Mouse (Mus musculus) yolk sac, embryonic 10.5 days (tissue): ENCODE measurements around the gene Olfml2b.

Experiments used
- DNase-seq: peaks from one replicate; pipeline ENCODE4 v3.0.0-alpha.2; 2017; ENCODE audit warnings: low spot score

Gene Olfml2b

GRCm38 (mm10) chr1:170695326-170695725, 51.0 kb downstream of the Olfml2b start:
- no peak for DNase-seq

DNA sequence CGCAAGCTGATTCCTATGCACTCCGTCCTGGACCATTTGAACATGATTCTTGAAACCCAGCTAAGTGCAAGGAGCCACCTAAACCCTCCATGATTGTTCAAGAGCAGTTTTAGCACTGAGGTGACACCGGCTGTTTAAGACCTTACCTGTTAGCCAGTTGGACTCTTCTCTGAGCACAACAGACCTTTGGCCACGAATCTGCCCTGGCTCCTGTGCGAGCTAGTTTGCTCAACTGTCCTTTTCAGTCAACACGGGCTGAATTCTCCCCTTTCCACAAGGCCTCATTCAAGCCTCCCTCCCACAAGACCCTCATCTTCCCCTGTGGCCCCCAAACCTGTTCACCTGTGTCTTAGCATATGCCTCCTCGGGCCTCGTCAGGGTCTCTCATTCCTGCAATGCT, 52.7 kb downstream of the Olfml2b start:
- DNase-seq = no peak

- DNase-seq = no peak
These were observed 53.5 kb downstream of the Olfml2b start for GRCm38 (mm10) chr1:170697771-170698356.

GRCm38 (mm10) chr1:170698771-170699170, 54.4 kb downstream of the Olfml2b start:
- no peak for DNase-seq

GRCm38 (mm10) chr1:170699553-170699952, 55.2 kb downstream of the Olfml2b start:
- DNase-seq = no peak

DNA sequence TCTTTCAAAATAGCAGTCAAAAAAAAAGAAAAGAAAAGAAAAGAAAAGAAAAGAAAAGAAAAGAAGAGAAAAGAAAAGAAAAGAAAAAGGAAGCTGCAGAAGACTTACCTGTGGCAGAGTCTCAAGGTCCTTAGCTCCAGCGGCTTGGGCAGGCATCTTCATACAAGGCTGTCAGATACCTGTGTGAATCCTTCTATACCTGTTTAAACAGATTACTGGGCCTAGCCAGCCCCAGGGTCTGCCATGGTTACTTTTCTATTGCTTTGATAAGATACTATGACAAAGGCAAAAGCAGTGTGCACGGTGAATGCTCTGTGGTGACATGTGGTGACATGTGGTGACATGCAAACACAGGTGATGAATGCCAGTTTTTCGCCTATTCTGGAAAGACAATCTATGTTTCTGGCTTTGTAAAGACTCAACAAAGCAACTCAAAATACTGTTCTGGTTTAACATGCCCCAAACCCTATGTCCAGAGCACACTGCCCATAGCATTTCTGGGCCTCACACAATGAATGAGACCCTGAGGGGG, 56.2 kb downstream of the Olfml2b start:
- DNase-seq = no peak

DNA sequence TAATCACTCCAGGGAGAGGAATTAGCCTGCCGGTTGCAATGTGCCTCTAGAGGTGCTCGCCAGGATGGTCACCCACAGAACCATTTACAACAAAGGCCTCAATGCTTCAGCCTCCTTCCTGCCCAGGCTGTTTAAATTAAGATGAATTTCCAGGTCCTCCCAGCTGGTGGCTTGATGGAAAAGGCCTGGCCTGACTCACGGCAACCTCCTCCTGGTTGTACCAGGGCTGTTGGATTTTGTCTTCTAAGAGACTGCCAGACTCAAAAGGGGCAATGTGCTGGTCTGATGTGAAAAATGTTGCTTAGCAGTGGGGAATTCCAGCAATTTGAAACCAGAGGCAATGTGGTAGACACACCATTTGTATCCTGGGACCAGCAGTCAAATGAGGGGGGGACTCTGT, 56.8 kb downstream of the Olfml2b start:
- DNase-seq = no peak

DNA sequence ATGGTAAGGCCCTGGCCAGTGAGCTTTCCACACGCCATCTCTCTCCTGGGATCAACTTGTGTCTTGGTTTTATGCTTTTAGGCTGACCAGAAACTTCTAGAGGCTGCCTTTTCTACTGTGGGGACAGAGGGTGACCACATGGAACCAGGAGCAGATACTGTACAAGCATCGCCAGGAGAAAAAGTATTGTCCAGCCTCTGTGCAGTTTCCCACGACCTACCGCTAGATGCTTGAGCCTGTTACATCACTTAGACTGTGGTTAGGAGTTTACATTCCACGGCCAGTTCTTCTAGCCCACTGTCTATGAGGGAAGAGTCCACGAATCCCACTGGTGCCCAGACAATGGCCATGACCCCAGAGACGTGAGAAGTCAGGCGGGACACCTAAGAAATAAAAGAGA, 57.2 kb downstream of the Olfml2b start:
- no peak for DNase-seq

DNA sequence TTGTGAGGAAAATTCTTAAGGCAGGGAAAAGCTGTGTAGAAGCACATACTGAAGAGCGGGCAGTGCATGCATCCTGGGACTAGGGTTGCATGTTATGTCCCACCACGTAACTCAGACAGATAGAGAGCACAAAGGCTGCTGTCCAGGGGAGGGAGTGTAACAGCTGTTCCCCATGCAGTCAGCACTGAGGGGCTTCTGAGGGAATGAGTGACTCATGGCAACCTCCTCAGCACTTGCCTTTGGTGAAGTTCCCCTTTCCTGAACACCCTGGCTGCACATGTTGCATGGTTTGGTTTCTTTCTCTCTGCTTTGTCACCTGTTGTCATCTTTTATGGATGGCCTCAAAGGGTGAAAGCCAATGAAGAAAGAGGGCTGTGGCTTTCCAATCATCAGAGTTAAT, 57.9 kb downstream of the Olfml2b start:
- no peak for DNase-seq

DNA sequence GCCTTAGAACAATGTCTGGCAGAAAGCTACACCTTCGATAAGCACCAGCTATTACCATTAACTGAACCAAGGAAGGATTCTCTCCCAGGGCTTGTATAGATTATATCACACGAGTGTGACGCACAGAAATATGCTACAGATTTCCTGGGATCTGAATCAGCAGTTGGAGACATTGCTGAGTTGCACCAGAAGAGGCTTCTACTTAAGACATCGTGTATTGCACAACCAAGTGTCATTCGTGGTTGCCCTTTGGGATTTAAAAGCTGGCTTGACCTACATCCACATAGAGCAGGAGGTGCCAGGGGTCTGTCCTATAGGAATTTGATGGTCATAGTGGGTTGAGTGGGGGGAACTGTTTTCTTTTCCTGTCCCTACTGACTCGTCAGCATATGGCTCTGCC, 58.6 kb downstream of the Olfml2b start:
- no peak for DNase-seq

GRCm38 (mm10) chr1:170704103-170704502, 59.8 kb downstream of the Olfml2b start:
- DNase-seq = no peak

GRCm38 (mm10) chr1:170704911-170705594, 60.7 kb downstream of the Olfml2b start:
- DNase-seq = no peak

- DNase-seq = no peak
These were observed 61.7 kb downstream of the Olfml2b start for GRCm38 (mm10) chr1:170706046-170706445.

DNA sequence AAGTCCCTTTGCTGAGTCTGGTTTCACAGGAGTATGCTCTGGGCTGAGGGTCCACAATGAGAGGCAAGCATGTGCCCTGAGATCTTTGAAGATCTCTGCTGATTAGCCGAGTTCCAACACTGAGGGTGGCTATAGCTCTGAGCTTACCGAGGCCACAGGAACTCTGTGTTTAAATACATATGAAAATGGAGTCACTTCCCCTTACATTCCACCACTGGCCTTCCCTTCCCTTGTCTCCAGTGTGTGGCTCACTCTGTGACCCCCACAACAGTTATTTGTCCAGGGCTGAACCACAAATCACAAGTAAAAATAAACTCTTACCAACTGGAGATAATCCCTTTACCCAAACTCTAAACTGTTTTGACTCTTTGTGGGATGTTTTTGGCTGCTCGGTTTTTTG, 64.7 kb downstream of the Olfml2b start:
- no peak for DNase-seq

- no peak for DNase-seq
These were observed 65.1 kb downstream of the Olfml2b start for GRCm38 (mm10) chr1:170709481-170709880.

DNA sequence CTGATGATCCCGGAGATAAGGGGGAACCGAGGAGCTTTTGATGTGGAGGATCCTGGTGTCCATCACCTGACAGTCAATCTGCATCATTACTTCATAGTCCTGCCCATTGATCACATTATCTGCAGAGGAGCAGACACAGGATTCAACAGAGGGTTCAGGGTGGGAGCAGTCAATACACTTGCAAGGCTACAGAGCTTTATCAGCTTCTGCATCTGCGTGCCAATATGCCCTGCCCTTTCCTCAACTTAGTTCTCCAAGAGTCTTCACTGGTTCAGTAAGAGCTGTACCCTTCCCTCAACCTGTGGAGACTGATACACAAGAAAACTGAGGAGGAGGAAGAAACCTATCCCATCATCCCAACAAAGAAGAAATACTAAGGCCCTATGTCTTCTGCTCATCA, 65.6 kb downstream of the Olfml2b start:
- no peak for DNase-seq

- DNase-seq = no peak
These were observed 67.4 kb downstream of the Olfml2b start for GRCm38 (mm10) chr1:170711731-170712130.

DNA sequence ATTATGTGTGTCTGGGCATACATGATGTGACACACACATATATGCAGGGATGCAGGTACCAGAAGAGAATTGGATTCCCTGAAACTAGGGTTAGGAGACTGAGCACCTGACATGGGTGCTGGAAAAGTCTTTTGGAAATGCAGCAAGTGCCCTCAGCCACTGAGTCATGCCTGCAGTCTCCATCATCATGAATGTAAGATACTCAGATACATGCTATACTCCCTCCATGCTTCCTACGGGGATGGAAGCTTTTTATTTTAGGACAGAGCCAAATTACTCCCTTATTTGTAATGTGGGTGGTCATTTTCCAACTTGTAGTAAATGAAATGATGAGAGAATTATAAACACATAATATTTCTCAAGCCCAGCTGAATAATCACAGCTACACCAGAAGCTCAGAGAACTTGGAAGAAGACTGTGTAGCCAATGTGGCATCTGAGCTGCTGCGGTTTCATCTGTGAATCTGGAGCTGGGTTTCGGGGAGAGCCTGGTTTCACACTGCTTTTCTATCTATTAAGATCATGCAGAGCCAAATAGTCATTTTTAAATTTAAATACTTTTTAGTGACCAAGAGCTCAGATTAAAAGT, 73.0 kb downstream of the Olfml2b start:
- no peak for DNase-seq

GRCm38 (mm10) chr1:170718133-170718810, 73.9 kb downstream of the Olfml2b start:
- DNase-seq = no peak

- DNase-seq = no peak
These were observed 77.2 kb downstream of the Olfml2b start for GRCm38 (mm10) chr1:170721560-170721959.

DNA sequence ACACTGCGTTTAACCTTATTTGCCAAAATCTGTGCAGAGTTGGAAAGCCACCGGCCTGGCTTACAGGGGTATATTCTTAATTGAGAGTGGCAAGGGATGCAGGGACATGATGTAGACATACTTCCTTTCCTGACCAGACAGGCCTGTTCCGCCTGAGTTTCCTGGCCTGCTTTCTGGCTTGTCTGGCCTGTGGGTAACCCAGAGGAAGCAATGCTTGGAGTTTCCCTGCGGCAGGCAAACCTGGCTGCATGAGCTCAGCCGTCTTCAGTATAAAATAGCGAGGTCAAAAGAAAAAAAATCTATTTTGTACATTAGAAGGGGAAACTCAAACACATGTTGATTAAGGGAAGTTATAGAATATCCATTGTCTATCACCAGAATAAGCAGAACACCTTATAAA, 84.2 kb downstream of the Olfml2b start:
- DNase-seq = no peak

- DNase-seq = no peak
These were observed 85.1 kb downstream of the Olfml2b start for GRCm38 (mm10) chr1:170729267-170729962.
